ENCODE assay signal across 8 mouse cellular contexts in the genomic region with DNA sequence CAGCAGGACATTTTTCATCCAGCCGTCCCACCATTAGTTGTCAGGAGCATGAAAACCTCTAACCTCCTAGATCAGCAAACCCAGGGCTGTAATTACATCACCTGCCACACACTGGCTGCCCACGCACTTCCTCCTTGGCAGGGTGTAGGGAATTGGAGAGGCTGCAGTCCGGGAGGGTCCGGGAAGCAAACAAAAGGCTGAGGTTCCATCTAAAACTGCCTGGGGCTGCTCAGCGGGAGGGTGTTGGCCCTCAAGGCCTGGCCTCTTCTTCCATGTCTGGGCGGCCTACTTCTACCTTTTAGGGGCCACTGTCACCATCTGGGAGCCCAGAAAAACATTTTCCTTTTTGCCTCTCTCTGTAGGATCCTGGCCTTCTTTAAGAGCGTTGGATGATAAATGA. TPM values are rescaled to one million over a fixed set of nuclear protein-coding genes. Genes with fewer than 3 reads are reported as not detected.
DNase-seq lines count a peak whose midpoint lies in the region; ATAC-seq lines count a peak whose summit lies in the region.

No protein-coding gene starts in this region.

- H3K4me1 ChIP-seq in liver, embryonic 11.5 days (replicated peaks; ENCODE audit: control insufficient read depth, insufficient read depth, low read length): peaks cover 33% of the 10 kb centered on the region
- H3K4me1 ChIP-seq in neural tube, embryonic 15.5 days: peaks cover 38% of the 10 kb centered on the region

- peak; percentile 30 for DNase-seq in ovary, adult 18-20 months (ENCODE audit: low spot score)
- DNase-seq in ovary, postnatal 10 days (ENCODE audit: low spot score): no peak
- DNase-seq in cerebellum, adult 9-11 months: peak; percentile 61
- peak; percentile 37 to 43 for DNase-seq in heart, postnatal 10 days
- DNase-seq in liver, embryonic 11.5 days (ENCODE audit: low spot score): no peak
- no peak for DNase-seq in spleen, adult 12 weeks (ENCODE audit: low spot score)
- no peak for DNase-seq in layer of hippocampus, adult 11-12 months (ENCODE audit: low spot score)

- no peak overlapping the region for H3K9ac ChIP-seq in liver, embryonic 11.5 days (ENCODE audit: low read depth, low read length)
- H3K9ac ChIP-seq in neural tube, embryonic 15.5 days (replicated peaks): no peak overlapping the region

- 29% methylated on average over 7 of the region's 7 CpGs for WGBS in liver, embryonic 11.5 days
- WGBS in neural tube, embryonic 15.5 days: 18% methylated on average over 7 of the region's 7 CpGs

- no peak overlapping the region for H3K27ac ChIP-seq in liver, embryonic 11.5 days (ENCODE audit: low read depth, low read length)
- no peak overlapping the region for H3K27ac ChIP-seq in neural tube, embryonic 15.5 days (replicated peaks)

- H3K9me3 ChIP-seq in liver, embryonic 11.5 days (ENCODE audit: control insufficient read depth, low read length): no peaks in the 10 kb centered on the region
- no peaks in the 10 kb centered on the region for H3K9me3 ChIP-seq in neural tube, embryonic 15.5 days (replicated peaks)

- no peaks in the 10 kb centered on the region for H3K36me3 ChIP-seq in liver, embryonic 11.5 days (ENCODE audit: control insufficient read depth, insufficient read depth, low read length)
- no peaks in the 10 kb centered on the region for H3K36me3 ChIP-seq in neural tube, embryonic 15.5 days

- H3K4me3 ChIP-seq in liver, embryonic 11.5 days (ENCODE audit: low read depth, low read length): no peak overlapping the region
- H3K4me3 ChIP-seq in neural tube, embryonic 15.5 days (replicated peaks): peak overlapping the region; percentile 67

- no peak for ATAC-seq in liver, embryonic 11.5 days (replicated peaks; ENCODE audit: low FRiP score)
- no peak for ATAC-seq in neural tube, embryonic 15.5 days (ENCODE audit: low FRiP score)

- intact Hi-C loops in heart, postnatal 10 days (cut with DNase I): loop anchor here (10.0 kb wide), 1 partner anchor 46 kb away; no protein-coding TSS in a partner anchor

- H3K4me2 ChIP-seq in liver, embryonic 11.5 days: peak overlapping the region; percentile 91
- peak overlapping the region; percentile 77 for H3K4me2 ChIP-seq in neural tube, embryonic 15.5 days

- H3K27me3 ChIP-seq in liver, embryonic 11.5 days (replicated peaks; ENCODE audit: control insufficient read depth, insufficient read depth, low read length): no peaks in the 10 kb centered on the region
- no peaks in the 10 kb centered on the region for H3K27me3 ChIP-seq in neural tube, embryonic 15.5 days (replicated peaks)

RNA-seq across cellular contexts. Expression of a gene that starts 1.1 kb away (rescaled TPM):
- 10 to 100 TPM; 18.7 to 19.5 TPM for total RNA-seq in heart, postnatal 10 days (2021)
- 18.0 and 21.4 TPM in 2 replicates for polyA plus RNA-seq in liver, embryonic 11.5 days (2014; fragmentation: Nextera tagmentation; extraction: Ambion mirVana)
- 28.6 and 29.4 TPM in 2 replicates for polyA plus RNA-seq in neural tube, embryonic 15.5 days (2015; fragmentation: Nextera tagmentation; extraction: Ambion mirVana)

Comparison
In these comparisons a context has a peak if more than half of its experiments do, and no peak if none do; other contexts are left out.
1. DNase-seq: peak in ovary, adult 18-20 months (single experiment), cerebellum, adult 9-11 months (single experiment) and heart, postnatal 10 days (2 of 2); none in ovary, postnatal 10 days (single experiment), liver, embryonic 11.5 days (single experiment), spleen, adult 12 weeks (single experiment) and layer of hippocampus, adult 11-12 months (single experiment).